Mouse (Mus musculus) adrenal gland, adult 10 weeks (tissue): Measurements from ENCODE around the gene Tmem30a. TPM values are rescaled to one million over a fixed set of nuclear protein-coding genes. Genes with fewer than 3 reads are reported as not detected.

Experiments
- polyA plus RNA-seq: library from polyadenylated mRNA; stranded (reverse); fragments of 350-450 nt; fragmentation: Illumina TruSeq; extraction: RNeasy Lipid Tissue Mini Kit (QIAGEN cat#74804); gene quantifications from one replicate; pipeline ENCODE4 v1.2.3, GENCODE M21; 2014; ENCODE audit warnings: low read depth, low replicate concordance

The Tmem30a gene
- polyA plus RNA-seq, result 791 TPM

DNA sequence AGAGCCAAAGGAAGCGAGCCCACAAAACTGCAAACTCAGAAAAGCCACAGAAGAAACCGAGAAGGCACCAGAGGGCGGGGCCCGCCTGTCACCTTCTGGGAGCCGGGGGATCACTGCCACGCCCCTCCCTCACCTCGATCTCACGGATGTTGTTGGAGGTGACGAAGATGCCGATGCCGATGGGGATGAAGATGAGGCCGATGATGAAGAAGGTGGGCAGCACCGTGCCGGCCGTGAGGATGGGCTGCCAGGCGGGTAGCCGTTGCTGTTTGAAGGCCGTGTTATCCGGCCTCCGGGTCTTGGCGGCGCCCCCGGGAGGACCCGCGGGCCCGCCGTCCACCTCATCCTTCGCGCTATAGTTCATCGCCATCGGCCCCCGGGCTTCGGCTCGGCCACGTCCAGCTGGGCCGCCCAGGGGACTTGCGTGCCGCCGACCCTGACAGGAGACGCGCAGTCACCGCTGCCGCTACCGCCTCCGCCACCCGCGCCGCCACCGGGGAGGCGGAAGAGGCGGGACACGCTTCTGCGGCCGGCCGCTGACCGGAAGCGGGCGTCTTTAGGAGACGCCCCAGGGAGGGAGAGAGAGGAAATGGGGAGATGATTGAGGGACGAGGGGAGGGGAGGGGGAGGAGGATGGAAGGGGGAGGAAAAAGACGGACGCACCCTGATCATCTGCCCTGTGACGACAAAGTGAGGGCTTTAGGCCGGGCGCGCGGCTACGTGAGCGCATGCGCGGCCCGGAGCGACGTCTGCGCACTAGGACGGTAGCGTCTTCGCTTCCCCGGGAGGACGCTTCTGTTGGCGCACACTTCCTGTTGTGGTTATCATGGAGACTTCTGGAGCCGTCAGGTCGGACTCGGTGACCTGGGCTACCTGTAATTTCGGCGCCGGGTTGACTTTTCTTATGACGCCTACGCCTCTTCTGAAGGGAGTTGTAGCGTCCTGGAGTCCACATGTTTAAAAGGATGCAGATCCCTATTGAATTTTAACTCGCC lies at the start of gene Tmem30a:
Gene Tmem30a, minus strand, starts transcription at position 667 of the 995 bp plus-strand sequence.

DNA sequence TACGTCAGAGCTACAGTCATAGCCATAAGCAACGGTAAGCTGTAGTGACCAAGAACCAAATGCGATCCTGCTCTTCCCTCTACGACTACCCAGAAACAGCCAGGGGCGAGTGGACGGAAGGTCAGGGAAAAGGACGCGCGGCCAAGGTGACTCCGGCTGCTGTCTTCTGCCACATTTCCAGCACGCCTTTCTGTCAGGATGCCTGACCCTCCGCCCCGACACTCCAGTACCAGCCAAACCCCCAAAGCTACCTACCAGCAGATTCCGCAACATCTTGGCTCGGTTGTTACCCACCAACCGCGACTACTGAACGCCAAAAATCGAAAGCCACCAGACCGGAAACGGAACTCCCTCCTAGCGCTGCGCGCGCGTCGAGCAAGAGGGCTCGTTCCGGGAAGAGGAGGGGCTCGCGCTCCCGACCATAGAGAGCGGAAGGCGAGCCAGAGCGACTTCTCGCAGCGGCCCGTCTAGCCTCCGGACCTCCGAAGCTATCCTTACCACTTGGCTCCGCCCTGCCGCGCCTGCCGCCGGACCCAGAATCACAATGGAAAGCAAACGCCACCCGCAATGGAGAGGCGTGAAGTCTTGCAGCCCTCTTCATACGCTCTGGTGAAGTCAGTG lies 33.8 kb downstream of the Tmem30a start, which contains the start of gene Cox7a2:
Gene Cox7a2, minus strand, starts transcription at position 494 of the 621 bp plus-strand sequence.

Other genes with a start within 250 kb of the Tmem30a start
- 13.6 TPM for gene Col12a1, start 74.7 kb downstream of the Tmem30a start, polyA plus RNA-seq
- gene Cox7a2, start 33.6 kb downstream of the Tmem30a start, polyA plus RNA-seq, result 116 TPM
- 30.0 TPM for gene Filip1, start 219.3 kb upstream of the Tmem30a start, polyA plus RNA-seq